Mouse (Mus musculus) stomach, embryonic 15.5 days (tissue): Measurements from ENCODE around the gene Mettl23. TPM values are rescaled to one million over a fixed set of nuclear protein-coding genes. Genes with fewer than 3 reads are reported as not detected.
A peak's percentile ranks its signal among the peaks of the same experiment; 100 is the strongest.
"Not testable (repeated sequence)": the region's sequence is repeated elsewhere in the genome, so short reads cannot be mapped to it uniquely, and the experiment has no call there.

Experiments
- ATAC-seq: fragments of 200-750 bp; cut with Nextera tagmentation; 2 replicates; pipeline ENCODE4 v1.8.0; 2017; ENCODE audit warnings: low read depth, moderate number of reproducible peaks, moderate TSS enrichment; ENCODE audit not compliant: insufficient read depth, low FRiP score
- H3K27ac ChIP-seq: fragments of 300-500 bp; sonication (generic); 2 replicates; pipeline ENCODE4 v1.5.1; 2015; ENCODE audit warnings: mild to moderate bottlenecking, inconsistent platforms
- H3K27me3 ChIP-seq: fragments of 300-500 bp; sonication (generic); replicated peaks from 2 replicates; pipeline ENCODE4 v1.6.1; 2015; ENCODE audit warnings: inconsistent platforms
- H3K36me3 ChIP-seq: fragments of 300-500 bp; sonication (generic); 2 replicates; pipeline ENCODE4 v1.6.1; 2015; ENCODE audit warnings: inconsistent platforms
- H3K4me1 ChIP-seq: fragments of 300-500 bp; sonication (generic); 2 replicates; pipeline ENCODE4 v1.6.1; 2015; ENCODE audit warnings: inconsistent platforms
- H3K4me2 ChIP-seq: fragments of 300-500 bp; sonication (generic); 2 replicates; pipeline ENCODE4 v1.6.1; 2015; ENCODE audit warnings: mild to moderate bottlenecking, inconsistent platforms
- H3K4me3 ChIP-seq: fragments of 300-500 bp; sonication (generic); replicated peaks from 2 replicates; pipeline ENCODE4 v1.5.1; 2015; ENCODE audit warnings: inconsistent platforms
- H3K9ac ChIP-seq: fragments of 300-500 bp; sonication (generic); 2 replicates; pipeline ENCODE4 v1.6.1; 2015; ENCODE audit warnings: inconsistent platforms
- H3K9me3 ChIP-seq: fragments of 300-500 bp; sonication (generic); 2 replicates; pipeline ENCODE4 v1.6.1; 2016; ENCODE audit warnings: inconsistent platforms
- WGBS: fragments of 180-500 bp; shearing (Covaris S2); methylation state at CpG from one replicate; pipeline ENCODE4 v1.1.7; 2015; 5-methylcytosine and 5-hydroxymethylcytosine counted together
- polyA plus RNA-seq: library from polyadenylated mRNA; unstranded; fragments of >200 nt; fragmentation: Nextera tagmentation; extraction: Ambion mirVana; gene quantifications from 2 replicates; pipeline ENCODE4 v1.2.1, GENCODE M21; 2015

The Mettl23 gene
- polyA plus RNA-seq, 1 experiment from 2014 or later: 61.3 TPM

GRCm38 (mm10) chr11:116839601-116840000 lies 3.5 kb upstream of the Mettl23 start:
- H3K4me3 ChIP-seq: 0 out of 2 replicates have a peak overlapping the region, but pooled peaks have one; percentile 3
- peaks cover 30% of the 10 kb centered on the region for H3K4me1 ChIP-seq
- H3K4me2 ChIP-seq: 0 out of 2 replicates have a peak overlapping the region, but pooled peaks have one; percentile 8
- no peaks in the 10 kb centered on the region for H3K27me3 ChIP-seq
- peaks cover 64% of the 10 kb centered on the region for H3K36me3 ChIP-seq
- no peaks in the 10 kb centered on the region for H3K9me3 ChIP-seq
- no peak overlapping the region for H3K9ac ChIP-seq
- no peak overlapping the region for H3K27ac ChIP-seq
- WGBS: 82% methylated on average over 7 of the region's 7 CpGs
- ATAC-seq: no peak

- H3K27me3 ChIP-seq: no peaks in the 10 kb centered on the region
- WGBS: 77% methylated on average over 4 of the region's 4 CpGs
- H3K9me3 ChIP-seq: no peaks in the 10 kb centered on the region
- peaks cover 31% of the 10 kb centered on the region for H3K4me1 ChIP-seq
- H3K9ac ChIP-seq: no peak overlapping the region; the same call in 1 of the 2 replicates
- H3K27ac ChIP-seq: no peak overlapping the region
- H3K4me2 ChIP-seq: peak overlapping the region; percentile 78
- ATAC-seq: no peak
- peak overlapping the region; percentile 80 for H3K4me3 ChIP-seq
- peaks cover 52% of the 10 kb centered on the region for H3K36me3 ChIP-seq
Measured at GRCm38 (mm10) chr11:116840748-116841147, 2.3 kb upstream of the Mettl23 start.

GRCm38 (mm10) chr11:116842531-116843260 lies 382 bp upstream of the Mettl23 start:
- Histone ChIP-seq H3K36me3 (peaks cover 33% of the 10 kb centered on the region), H3K4me2 (peak overlapping the region; percentile 78), H3K27me3 (no peaks in the 10 kb centered on the region), H3K4me1 (peaks cover 34% of the 10 kb centered on the region), H3K4me3 (peak overlapping the region; percentile 80), H3K9ac (peak overlapping the region; percentile 78), H3K27ac (peak overlapping the region; percentile 99), H3K9me3 (no peaks in the 10 kb centered on the region)
- WGBS: under 1% methylated on average over 71 of the region's 73 CpGs
- peak; percentile 66 for ATAC-seq

- Histone ChIP-seq H3K9me3 (no peaks in the 10 kb centered on the region), H3K27ac (peak overlapping the region; percentile 18; the same call in 1 of the 2 replicates), H3K27me3 (no peaks in the 10 kb centered on the region), H3K4me3 (no peak overlapping the region), H3K9ac (no peak overlapping the region), H3K36me3 (peaks cover 14% of the 10 kb centered on the region; the same call in 1 of the 2 replicates), H3K4me1 (0 out of 2 replicates have a peak, but pooled peaks cover 12% of the 10 kb centered on the region), H3K4me2 (no peak overlapping the region)
- 75% methylated on average over 4 of the region's 4 CpGs for WGBS
- ATAC-seq: no peak
Measured at GRCm38 (mm10) chr11:116846593-116847181, 3.6 kb downstream of the Mettl23 start.

- WGBS: 85% methylated on average over 3 of the region's 3 CpGs
- Histone ChIP-seq H3K4me1 (0 out of 2 replicates have a peak, but pooled peaks cover 12% of the 10 kb centered on the region), H3K27ac (peak overlapping the region; percentile 18; the same call in 1 of the 2 replicates), H3K36me3 (peaks cover 14% of the 10 kb centered on the region; the same call in 1 of the 2 replicates), H3K9ac (no peak overlapping the region), H3K4me2 (no peak overlapping the region), H3K9me3 (no peaks in the 10 kb centered on the region), H3K4me3 (no peak overlapping the region), H3K27me3 (no peaks in the 10 kb centered on the region)
- no peak for ATAC-seq
Measured at GRCm38 (mm10) chr11:116847187-116848085, 4.4 kb downstream of the Mettl23 start.

GRCm38 (mm10) chr11:116848086-116848876 lies 5.2 kb downstream of the Mettl23 start:
- ATAC-seq: no peak
- Histone ChIP-seq H3K9ac (no peak overlapping the region), H3K9me3 (no peaks in the 10 kb centered on the region), H3K27me3 (no peaks in the 10 kb centered on the region), H3K4me1 (0 out of 2 replicates have a peak, but pooled peaks cover 12% of the 10 kb centered on the region), H3K4me3 (no peak overlapping the region), H3K36me3 (peaks cover 14% of the 10 kb centered on the region; the same call in 1 of the 2 replicates), H3K27ac (no peak overlapping the region), H3K4me2 (no peak overlapping the region)
- 74% methylated on average over 5 of the region's 5 CpGs for WGBS

- H3K4me3 ChIP-seq, H3K4me2 ChIP-seq, H3K9me3 ChIP-seq, ATAC-seq, H3K27me3 ChIP-seq, H3K9ac ChIP-seq, H3K27ac ChIP-seq: not testable (repeated sequence)
- H3K36me3 ChIP-seq: peaks cover 14% of the 10 kb centered on the region; the same call in 1 of the 2 replicates
- H3K4me1 ChIP-seq: 0 out of 2 replicates have a peak, but pooled peaks cover 12% of the 10 kb centered on the region
- WGBS: 80% methylated on average over 2 of the region's 2 CpGs
Measured at GRCm38 (mm10) chr11:116848877-116849178, 5.8 kb downstream of the Mettl23 start.

- Histone ChIP-seq H3K4me1 (peaks cover 6% of the 10 kb centered on the region; the same call in 1 of the 2 replicates), H3K36me3 (peaks cover 14% of the 10 kb centered on the region; the same call in 1 of the 2 replicates), H3K9me3 (no peaks in the 10 kb centered on the region), H3K4me2 (no peak overlapping the region), H3K27me3 (no peaks in the 10 kb centered on the region), H3K27ac (no peak overlapping the region), H3K9ac (no peak overlapping the region), H3K4me3 (no peak overlapping the region)
- ATAC-seq: no peak
Measured at GRCm38 (mm10) chr11:116849587-116849986, 6.5 kb downstream of the Mettl23 start.

GRCm38 (mm10) chr11:116850085-116850484 lies 7.0 kb downstream of the Mettl23 start:
- H3K9ac ChIP-seq: no peak overlapping the region
- no peak overlapping the region; the same call in 1 of the 2 replicates for H3K4me3 ChIP-seq
- H3K27me3 ChIP-seq: no peaks in the 10 kb centered on the region
- WGBS: 23% methylated on average over 4 of the region's 4 CpGs
- H3K9me3 ChIP-seq: no peaks in the 10 kb centered on the region
- peak overlapping the region; percentile 68 for H3K4me2 ChIP-seq
- H3K4me1 ChIP-seq: peaks cover 5% of the 10 kb centered on the region; the same call in 1 of the 2 replicates
- H3K36me3 ChIP-seq: peaks cover 14% of the 10 kb centered on the region; the same call in 1 of the 2 replicates
- ATAC-seq: no peak
- H3K27ac ChIP-seq: no peak overlapping the region

GRCm38 (mm10) chr11:116850833-116851477 lies 7.9 kb downstream of the Mettl23 start:
- H3K4me3 ChIP-seq: peak overlapping the region; percentile 92
- H3K4me2 ChIP-seq: peak overlapping the region; percentile 68
- H3K27me3 ChIP-seq: no peaks in the 10 kb centered on the region
- H3K4me1 ChIP-seq: peaks cover 5% of the 10 kb centered on the region; the same call in 1 of the 2 replicates
- ATAC-seq: no peak
- peaks cover 14% of the 10 kb centered on the region; the same call in 1 of the 2 replicates for H3K36me3 ChIP-seq
- H3K9me3 ChIP-seq: no peaks in the 10 kb centered on the region
- whole genome bisulfite sequencing: 23% methylated on average over 6 of the region's 6 CpGs
- peak overlapping the region; percentile 90 for H3K9ac ChIP-seq
- peak overlapping the region; percentile 28; the same call in 1 of the 2 replicates for H3K27ac ChIP-seq
